Mouse (Mus musculus) layer of hippocampus, adult 2 months (tissue): Measurements from ENCODE around the gene Zbtb16. TPM values are rescaled to one million over a fixed set of nuclear protein-coding genes. Genes with fewer than 3 reads are reported as not detected.
A peak's percentile ranks its signal among the peaks of the same experiment; 100 is the strongest.

Experiments
- DNase-seq, 2 experiments: peaks; one replicate each; pipeline ENCODE4 v3.0.0; 2022; ENCODE audit warnings: low spot score in 2 of 2
- H3K27ac ChIP-seq: fragments of 200-600 bp; 2 replicates; pipeline ENCODE4 v1.8.1; 2022
- H3K4me3 ChIP-seq: fragments of 200-600 bp; 2 replicates; pipeline ENCODE4 v1.8.1; 2022; ENCODE audit warnings: mild to moderate bottlenecking
- CTCF ChIP-seq: fragments of 200-600 bp; conservative IDR thresholded peaks from 2 replicates; pipeline ENCODE4 v1.8.1; 2022; ENCODE audit warnings: antibody characterized with exemption, mild to moderate bottlenecking, moderate library complexity
- total RNA-seq, 2 experiments: library from RNA; stranded (reverse); gene quantifications; 2 replicates each; pipeline ENCODE4 v1.2.3; 2021

The Zbtb16 gene
- total RNA-seq, 2 experiments from 2014 or later: 143 to 149 TPM

DNA sequence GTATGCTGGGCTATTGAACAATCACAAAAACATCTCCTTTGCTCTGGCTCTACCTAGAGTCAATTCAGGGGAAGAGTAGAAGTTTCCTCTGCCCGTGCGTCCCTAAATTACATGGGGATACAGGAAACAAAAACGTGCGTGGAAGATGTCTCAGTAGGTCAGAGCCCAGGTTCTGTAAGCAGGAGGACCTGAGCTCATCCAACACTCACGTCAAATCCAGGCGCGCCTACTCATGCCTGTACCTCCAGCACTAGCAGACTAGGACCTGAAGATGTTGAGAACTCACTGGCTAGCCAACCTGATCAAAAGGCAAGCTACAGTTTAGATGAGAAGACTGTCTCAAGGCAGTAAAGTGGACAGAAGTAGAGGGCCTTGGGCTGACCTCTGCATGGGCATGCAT, 198.9 kb downstream of the Zbtb16 start:
- no peak for DNase-seq
- no peak for TF ChIP-seq CTCF
- Histone ChIP-seq H3K4me3 (no peak overlapping the region), H3K27ac (no peak overlapping the region)

DNA sequence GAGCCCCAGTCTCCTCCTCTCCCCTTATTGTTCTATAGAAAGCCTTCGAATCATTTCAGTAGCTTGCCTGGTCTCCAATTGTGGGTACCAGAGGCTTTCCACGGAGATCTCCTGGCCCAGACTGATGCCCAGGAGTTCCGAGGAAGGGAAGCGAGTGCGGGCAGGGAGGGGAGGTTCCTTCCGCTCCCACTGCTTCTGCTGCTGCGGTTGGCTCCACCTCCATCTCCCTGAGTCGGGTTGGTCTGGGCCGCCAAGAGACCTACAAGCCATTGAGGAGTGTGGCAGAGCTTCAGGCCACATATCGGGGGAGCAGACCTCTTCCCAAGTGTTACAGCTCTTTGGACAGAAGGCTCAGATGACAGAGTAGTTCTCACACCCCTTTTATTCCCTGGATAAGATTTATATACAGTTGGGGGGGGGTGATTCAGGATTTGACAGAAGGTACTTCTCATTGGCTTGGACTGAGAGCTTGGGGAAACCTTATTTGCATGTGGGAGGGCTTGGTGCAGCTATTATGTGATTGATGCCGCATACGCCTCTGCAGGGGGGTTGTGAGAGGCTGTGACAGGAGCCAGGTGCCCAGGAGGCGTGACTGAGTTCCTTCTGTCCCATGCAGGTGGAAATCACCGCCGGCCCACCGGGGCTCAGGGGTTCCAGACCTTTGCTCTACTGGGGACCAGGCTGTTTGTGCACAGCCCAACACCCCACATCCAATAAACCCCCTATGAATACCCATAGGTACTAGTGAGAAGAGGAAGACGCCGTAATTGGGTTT, 200.3 kb downstream of the Zbtb16 start:
- no peak for DNase-seq
- no peak for TF ChIP-seq CTCF
- H3K4me3 ChIP-seq: no peak overlapping the region
- no peak overlapping the region for H3K27ac ChIP-seq

DNA sequence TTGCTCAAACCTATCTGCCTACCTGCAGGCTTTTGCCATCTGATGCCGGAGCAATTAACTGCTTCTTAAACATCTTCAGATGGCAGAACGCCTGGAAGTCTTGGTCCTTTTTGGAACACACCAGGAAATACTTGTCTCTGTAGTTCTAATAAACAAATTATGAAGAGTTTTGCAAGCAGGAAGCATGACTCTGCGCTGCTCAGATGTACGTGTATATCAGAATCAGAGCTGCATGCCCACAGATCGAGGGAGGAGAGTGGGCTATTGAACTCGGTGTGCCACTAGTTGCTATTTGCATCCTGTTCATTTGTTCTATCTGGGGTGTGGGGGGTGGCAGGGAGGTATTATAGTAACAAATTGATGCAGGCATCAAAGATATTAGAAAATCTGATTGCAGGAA, 202.9 kb downstream of the Zbtb16 start:
- no peak for TF ChIP-seq CTCF
- peak overlapping the region; percentile 57; the same call in 1 of the 2 replicates for H3K27ac ChIP-seq
- DNase-seq: no peak
- no peak overlapping the region for H3K4me3 ChIP-seq

DNA sequence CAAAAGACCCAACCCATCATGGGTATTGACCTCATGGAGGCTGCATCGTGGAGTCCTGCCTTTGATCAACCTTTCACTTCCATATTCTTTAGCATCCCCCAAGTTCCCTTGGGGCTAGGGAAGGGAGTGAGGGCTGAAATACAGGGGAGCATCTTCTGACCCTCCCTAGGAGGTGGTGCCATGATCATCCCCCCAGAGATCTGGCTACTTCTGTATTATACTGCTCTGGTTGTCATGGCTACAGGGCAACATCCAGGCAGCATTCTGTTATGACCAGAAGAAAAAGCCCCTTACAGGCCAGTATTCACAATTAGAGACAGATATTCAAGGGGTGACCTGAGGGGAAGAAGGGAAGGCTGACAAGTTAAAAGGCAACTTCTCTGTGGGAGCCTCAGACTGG, 216.8 kb downstream of the Zbtb16 start:
- no peak for TF ChIP-seq CTCF
- no peak for DNase-seq
- Histone ChIP-seq H3K4me3 (no peak overlapping the region), H3K27ac (no peak overlapping the region)

DNA sequence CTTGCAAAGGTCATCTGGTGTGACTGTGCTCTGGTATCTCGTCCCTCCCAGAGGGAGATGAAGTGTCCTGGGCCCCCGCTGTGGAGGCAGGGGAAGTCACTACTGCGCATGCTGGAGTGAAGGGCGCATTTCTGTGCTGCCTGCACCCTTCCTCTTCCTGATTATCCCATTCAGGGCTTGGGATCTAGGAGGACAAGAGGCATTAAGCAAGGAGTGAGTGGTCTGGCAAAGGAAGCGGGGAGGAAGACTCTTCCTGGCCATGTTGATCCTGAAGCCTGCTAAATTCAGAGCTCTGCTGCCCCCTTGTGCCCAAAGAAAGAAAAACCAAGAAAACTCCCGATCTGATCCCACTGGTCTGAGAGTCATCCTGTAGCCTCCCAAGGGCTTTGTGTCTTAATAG, 217.4 kb downstream of the Zbtb16 start:
- peak; percentile 84 for TF ChIP-seq CTCF
- Histone ChIP-seq H3K4me3 (no peak overlapping the region; the same call in 1 of the 2 replicates), H3K27ac (no peak overlapping the region)
- peak; percentile 46 to 84 for DNase-seq

DNA sequence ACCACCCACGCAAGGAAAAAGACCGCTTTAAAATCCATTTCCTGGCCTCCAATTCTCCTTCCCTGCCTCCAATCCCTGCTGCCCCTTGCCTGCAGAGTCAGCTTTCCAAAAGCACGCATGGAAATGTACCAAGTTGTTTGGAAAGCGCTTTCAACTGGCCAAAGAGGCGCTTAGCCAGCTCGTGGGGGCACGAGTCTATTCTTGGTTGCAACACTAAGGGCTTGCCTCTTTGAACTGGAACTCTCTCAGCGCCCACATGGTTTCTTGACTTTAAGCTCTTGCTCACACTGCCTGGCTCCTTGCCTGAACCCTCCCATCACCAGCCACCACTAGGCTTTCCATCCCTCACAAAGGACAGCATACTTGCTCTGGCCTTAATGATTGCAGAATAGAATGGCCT, 217.9 kb downstream of the Zbtb16 start:
- TF ChIP-seq CTCF: no peak
- DNase-seq: no peak
- Histone ChIP-seq H3K27ac (no peak overlapping the region), H3K4me3 (no peak overlapping the region)

DNA sequence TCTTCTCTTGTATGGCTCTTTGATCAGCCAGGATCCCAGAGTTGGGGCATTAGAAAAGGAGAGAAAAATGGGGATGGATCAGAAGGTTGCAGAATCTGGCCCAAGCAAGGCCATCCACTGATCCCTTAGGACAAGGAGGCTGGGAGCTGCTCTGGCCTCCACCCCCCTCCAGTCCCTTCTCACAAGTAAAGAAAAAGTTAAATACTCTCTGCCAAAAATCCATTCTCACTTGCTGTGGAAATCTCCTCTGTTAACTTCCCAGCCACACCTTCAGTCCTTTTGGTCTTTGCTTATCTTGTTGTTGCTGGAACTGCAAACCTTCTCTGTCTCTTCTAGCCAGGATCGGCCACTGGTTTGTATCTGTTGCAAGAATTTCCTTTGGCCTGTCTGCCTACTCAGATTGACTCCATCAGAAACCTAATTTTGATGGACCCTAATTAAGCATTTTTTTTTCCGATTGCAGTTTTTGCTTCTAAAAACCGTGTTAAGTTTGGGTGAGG, 218.5 kb downstream of the Zbtb16 start:
- DNase-seq: no peak
- no peak overlapping the region for H3K4me3 ChIP-seq
- H3K27ac ChIP-seq: no peak overlapping the region
- TF ChIP-seq CTCF: no peak

DNA sequence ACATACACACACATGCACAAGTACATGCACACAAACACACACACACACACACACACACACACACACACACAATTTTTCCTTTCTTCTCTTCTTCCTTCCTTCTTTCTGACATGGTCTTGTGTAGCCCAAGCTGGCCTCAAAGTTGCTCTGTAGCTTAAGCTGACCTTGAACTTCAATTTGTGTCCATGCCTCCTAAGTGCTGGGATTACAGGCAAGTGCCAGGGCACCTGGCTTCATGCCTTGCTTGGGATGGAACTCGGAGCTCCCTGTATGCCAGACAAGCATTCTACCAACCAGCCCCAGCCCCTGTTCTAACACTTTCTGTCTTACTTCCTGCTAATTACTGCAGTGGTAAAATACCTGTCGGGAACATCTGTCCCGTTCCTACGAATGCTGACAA, 222.8 kb downstream of the Zbtb16 start:
- no peak overlapping the region for H3K27ac ChIP-seq
- TF ChIP-seq CTCF: no peak
- DNase-seq: no peak
- no peak overlapping the region for H3K4me3 ChIP-seq

DNA sequence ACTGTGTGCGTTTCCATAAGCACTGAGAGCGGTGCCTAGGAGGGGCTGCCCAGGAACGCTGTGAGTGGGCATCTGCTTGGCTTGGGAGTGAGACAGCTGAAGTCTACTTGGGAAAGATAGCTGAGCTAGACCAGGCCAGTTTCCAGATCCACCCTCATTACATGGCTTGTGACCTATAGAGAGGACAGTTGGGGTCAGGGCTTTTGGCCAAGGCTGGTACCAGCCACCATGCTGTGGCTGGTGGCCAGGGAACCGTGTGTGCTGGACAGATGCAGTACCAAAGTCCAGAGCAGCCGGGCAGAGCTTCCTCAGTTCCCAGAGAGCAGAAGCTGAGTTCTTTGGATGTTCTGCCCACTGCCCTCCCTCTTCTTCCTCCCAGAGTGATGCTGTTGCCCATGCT, 223.5 kb downstream of the Zbtb16 start:
- no peak overlapping the region for H3K27ac ChIP-seq
- H3K4me3 ChIP-seq: no peak overlapping the region
- no peak for TF ChIP-seq CTCF
- DNase-seq: no peak

DNA sequence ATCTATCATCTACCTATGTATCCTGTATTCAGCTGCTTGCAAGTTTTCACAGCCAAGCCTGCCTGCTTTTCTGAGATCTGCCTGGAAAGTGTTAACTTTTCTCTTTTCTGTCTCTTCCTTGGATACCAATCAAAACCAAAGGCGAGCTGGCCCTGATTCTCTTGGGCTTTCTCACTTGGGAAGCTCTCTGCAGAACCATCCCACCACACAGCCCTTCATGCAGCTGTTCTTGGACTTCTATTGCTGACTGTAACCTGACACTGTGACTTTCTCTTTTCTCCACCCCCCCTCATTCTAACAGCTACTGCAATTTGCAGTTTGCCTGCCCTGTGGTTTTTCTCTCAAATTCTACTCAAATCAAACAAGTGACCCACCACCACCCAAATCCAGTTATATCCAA, 225.0 kb downstream of the Zbtb16 start:
- no peak for DNase-seq
- Histone ChIP-seq H3K4me3 (no peak overlapping the region), H3K27ac (no peak overlapping the region)
- TF ChIP-seq CTCF: no peak

DNA sequence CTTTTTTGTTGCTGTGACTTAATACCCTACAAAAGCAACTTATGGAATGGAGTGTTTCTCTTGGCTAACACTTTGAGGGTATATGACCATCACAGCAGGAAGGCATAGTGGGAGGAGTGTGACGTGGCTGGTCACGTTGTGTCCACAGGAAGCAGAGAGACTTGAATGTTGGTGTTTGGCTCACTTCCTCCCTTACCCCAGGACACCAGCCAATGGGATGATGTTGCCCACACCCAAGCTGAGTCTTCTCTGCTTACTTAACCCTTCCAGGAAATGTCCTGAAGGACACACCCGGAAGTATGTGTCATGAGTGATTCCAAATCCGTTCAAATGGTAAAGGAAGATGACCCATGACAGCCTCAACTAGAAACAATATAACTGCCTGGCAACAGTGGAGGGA, 226.3 kb downstream of the Zbtb16 start:
- no peak for DNase-seq
- Histone ChIP-seq H3K27ac (no peak overlapping the region), H3K4me3 (no peak overlapping the region)
- no peak for TF ChIP-seq CTCF

DNA sequence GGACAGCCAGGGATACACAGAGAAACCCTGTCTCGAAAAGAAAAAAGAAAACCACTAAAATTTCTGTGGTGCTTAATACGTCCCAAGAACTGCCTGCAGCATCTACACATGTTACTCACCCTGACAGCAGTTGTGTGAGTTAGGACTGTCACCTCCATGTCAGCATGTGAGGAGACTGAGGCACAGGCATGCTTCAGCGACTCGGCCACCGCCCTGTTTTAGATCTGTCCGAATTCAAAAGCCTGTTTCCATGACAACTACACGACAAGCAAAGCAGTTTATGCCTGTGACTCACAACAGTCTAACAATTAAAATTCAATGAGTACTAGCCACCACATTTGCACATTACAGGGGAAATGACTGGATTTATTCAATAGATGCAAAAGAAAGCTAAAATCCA, 228.6 kb downstream of the Zbtb16 start:
- H3K27ac ChIP-seq: no peak overlapping the region
- no peak for TF ChIP-seq CTCF
- DNase-seq: no peak
- H3K4me3 ChIP-seq: no peak overlapping the region

DNA sequence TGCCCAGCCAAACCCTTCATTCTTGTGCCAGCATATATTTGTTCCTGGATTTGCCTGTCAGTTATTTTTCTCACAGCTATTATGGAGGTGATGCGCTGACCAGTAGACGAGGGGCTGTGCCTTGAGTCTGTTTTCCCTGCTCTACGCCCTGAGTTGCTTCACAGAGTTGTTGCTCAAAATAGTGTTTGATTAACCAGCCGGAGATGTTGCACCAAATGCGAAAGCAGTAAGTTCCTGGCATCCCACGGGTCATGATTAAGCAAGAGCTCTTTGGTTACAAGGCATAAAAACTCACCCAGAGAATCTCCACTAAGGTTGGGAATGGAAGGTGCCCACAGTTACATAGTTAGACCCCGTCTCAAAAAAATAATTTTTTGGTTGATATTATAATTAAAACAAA, 229.9 kb downstream of the Zbtb16 start:
- DNase-seq: no peak
- H3K27ac ChIP-seq: no peak overlapping the region
- TF ChIP-seq CTCF: no peak
- no peak overlapping the region for H3K4me3 ChIP-seq

DNA sequence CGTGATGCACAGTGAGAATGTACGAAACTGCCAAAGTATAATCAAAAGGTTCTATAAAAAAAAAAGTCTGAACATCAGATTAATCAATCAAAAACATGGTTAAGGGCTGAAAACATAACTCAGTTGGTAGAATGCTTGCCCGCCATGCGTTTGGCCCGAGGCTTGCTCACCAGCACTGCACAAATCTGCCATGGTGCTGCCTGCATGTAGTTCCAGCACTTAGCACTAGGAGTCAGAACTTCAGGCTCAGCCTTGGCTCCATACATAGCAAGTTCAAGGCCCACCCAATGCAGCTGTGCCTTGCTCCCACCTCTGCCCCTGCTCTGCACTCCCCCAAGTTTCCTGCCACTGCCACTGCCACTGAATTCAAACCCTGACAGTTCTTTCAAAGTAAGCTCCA, 230.3 kb downstream of the Zbtb16 start:
- no peak overlapping the region for H3K27ac ChIP-seq
- DNase-seq: no peak
- no peak overlapping the region for H3K4me3 ChIP-seq
- peak; percentile 51 for TF ChIP-seq CTCF
